Mouse (Mus musculus) adrenal gland, postnatal 36 days (tissue): ENCODE data around the gene Sfmbt1. TPM values are rescaled to one million over a fixed set of nuclear protein-coding genes. Genes with fewer than 3 reads are reported as not detected.

Experiments used
- DNase-seq, 2 experiments: peaks; one replicate each; pipeline ENCODE4 v3.0.0; 2021; ENCODE audit warnings: mixed read lengths in 1 of 2
- total RNA-seq, 2 experiments: library from RNA; stranded (reverse); gene quantifications; 2 replicates each; pipeline ENCODE4 v1.2.3; 2021

Gene Sfmbt1
- total RNA-seq, 2 experiments from 2014 or later, result 27.8 to 29.2 TPM

GRCm38 (mm10) chr14:30825021-30825475, 110.4 kb downstream of the Sfmbt1 start:
- no peak for DNase-seq

GRCm38 (mm10) chr14:30825476-30826131, 111.0 kb downstream of the Sfmbt1 start, which contains the start of gene Tmem110:
Tmem110 (plus strand) TSS chr14:30825590.
- peak; percentile 90 to 93 for DNase-seq

DNA sequence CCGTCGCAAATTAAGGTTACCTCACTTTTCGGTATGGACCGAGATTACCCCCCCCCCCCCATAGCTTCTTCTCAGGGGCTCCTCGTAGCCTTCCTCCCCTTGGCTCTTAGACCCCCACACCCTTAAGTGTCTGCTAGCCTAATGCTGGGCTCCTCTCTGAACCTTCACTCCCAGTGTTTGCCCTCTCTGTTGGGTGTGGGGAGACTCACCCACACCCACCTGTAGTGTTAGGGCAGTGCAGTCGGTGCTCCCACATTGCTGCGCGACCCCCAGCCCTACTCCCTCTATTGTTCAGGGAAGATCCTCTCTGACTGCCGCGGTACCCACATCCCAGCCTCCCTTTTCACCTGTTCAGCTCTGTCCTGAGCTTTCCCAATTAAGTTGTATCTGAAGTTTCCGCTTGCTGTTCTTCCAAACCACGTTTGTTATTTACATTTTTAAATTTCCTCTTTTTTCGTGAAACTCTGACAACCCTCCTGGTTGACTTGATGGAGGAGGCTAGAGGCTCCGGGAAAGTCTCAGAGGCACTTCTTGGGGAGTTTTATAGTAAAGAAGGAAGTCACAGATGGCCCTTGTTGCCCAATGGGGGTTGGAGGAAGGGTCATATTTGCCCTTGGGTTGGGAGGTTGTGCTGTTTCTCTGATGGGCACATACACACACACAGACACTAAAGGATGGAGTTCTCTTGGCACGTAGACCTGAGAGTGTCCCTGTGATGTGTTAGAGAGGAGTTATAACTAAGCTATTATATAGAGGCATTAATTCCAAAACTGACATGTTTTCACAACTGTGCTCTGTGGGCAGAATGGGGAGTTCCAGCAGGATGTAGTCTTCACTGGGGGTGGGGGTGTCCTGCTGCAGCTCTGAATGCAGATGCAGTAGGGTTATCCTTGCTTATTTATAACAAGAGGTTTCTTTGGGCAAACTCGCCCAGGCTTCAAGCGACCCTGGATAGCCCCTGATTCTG, 111.8 kb downstream of the Sfmbt1 start:
- no peak for DNase-seq

DNA sequence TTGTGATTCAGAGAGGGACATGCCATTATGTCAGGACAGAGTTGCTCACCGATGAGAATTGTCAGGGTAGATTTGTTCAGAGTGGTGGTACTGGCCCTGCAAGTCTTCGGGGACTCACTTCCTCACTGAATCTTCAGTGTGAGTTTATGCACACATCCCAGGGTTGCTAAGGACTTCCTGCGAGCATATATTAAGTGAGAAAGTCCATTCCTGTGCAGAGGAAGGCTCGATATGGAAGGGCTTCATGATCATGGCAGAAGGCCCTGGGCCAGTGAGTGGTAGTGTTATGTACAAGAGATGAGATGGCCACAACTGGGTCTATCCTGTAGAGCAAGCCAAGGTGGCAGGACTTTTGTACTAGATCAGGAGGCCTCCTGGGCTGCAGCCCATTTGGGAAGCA, 112.8 kb downstream of the Sfmbt1 start:
- DNase-seq, result no peak

DNA sequence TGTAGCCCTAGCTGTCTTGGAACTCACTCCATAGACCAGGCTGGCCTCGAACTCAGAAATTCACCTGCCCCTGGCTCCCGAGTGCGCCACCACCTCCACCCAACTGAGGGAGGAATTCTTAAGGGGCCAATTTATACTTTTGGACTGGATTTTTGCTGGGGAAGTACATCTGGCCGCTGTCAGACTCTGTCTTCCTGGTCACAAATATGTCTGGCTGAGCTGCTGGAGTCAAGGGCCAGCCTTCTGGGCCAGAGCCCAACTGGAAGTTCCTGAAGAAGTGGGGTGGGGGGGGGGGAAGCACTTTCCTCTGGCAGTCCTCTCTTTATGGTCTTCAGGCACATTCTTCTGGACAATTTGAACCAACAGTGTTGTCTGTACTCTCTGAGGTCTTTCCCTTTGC, 113.4 kb downstream of the Sfmbt1 start:
- peak in 1 of 2 experiments; percentile 34 for DNase-seq

DNA sequence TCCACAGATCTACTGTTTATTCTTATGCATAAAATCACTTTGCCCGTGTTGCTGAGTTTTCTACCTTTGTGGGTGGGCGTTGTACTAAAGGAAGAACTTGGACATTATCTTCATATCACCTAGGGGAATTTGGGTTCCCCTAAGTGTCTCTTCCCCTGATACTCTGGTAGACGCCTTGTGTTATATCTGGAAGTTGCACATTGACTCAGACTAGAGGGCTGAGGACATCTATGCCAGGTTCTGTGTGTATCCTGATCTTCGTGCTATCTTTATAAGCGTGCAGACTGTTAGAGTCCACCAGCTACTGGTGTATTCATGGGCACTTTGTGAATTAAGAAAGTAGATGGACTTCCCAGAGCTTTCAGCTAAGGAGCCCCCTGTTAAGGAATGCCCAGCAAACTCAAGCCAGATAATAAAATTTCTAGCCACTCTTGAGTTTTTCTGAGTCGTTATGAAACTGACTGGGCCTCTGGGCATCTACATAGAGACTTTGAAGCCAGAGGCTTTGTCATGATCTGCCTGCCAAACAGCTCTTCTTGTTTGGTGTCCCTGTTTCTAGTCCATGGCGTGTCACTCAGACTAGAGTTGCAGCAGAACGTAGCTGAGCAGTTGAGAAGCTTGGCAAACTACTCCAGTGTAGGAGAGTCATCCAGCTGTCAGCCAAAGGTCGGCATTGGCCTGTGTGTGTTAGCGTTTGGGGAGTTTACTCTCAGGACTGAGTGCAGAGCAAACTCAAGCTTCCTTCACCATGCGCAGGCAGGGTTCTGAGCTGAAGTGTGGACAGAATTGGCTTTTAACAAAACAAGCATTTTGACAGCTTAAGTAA, 114.2 kb downstream of the Sfmbt1 start:
- peak; percentile 63 to 65 for DNase-seq

DNA sequence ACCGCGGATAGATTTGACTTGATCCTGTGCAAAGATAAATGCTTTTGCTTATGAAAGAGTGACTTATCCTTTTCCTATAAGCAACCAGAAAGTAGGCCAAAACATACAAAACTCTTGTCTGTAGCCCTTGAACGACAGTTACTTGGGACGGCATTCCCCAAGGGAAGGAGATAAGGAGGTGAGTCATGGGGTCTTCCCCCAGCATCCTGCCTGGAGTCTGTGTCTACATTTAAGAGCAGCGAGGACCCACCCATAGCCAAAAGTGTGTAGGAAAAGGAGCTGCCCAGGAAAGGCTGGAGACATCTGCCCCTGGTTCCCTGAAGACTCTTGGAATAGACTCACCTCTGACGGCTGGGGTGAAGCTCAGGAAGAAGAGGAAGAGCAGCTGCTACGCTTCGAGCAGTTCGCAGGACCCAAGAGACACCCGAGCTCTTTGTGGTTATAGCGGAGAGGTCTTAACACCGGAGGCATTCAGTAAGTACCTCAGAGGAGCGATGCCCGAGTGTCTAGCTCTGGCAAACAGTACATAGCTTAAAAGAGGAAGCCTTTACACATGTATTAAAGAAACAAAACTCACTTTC, 122.9 kb downstream of the Sfmbt1 start:
- no peak for DNase-seq

DNA sequence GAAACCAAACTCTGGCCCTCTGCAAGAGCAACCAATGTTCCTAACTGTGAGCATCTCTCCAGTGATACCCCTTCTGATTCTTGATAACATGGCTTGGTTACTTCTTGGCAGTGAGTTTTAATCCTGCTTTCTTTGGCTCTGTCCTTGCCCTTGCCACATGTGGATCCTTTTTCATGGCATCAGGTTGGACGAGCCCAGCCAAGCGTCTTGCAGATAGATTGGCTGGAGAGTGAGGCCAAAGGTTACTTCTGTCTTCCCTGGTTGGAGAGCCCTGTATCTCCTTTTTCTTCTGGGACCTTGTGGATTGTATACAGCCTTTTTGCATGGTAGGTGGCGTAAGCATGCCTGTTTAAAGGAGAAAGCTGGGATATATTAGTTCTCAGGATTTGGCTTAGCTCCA, 129.1 kb downstream of the Sfmbt1 start:
- DNase-seq, result no peak

DNA sequence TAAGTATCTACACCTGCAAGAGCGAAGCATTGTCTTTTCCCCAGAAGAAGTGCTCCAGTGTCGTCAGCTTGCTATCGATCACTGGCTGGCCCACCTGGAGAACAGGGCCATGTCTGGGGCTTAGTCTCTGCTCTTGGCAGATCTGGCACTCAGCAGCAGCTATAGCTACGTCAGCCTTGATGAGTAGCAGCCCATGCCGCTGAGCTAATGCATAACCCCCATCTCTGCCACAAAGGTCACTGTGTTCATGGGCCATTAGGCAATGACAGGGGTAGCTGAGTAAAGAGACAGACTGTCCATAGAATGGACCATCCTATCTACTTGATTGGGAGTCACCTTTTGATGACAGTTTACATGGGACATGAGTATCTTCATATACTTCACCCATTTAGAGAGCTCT, 135.9 kb downstream of the Sfmbt1 start:
- no peak for DNase-seq

- DNase-seq, result no peak
These were observed 137.7 kb downstream of the Sfmbt1 start for GRCm38 (mm10) chr14:30852325-30852724.

DNA sequence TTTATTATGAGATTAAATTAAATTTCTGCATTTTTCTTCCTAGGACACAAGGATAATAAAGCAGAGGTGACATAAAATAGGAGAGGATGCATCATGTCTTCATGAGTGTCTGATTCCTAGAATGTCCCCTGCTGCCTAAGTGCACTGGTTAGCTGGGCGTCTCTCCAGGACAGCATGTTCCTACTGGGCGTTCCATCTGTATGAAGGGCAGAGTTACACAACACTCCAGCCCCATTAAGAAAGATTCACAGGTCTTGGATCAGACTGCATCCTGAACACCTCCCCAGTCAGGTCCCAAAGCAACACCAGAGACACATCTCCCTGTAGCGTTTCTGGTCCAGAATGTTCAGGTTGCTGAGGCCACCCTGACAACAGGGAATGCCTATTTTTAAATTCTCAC, 140.7 kb downstream of the Sfmbt1 start:
- peak in 1 of 2 experiments; percentile 17 for DNase-seq

DNA sequence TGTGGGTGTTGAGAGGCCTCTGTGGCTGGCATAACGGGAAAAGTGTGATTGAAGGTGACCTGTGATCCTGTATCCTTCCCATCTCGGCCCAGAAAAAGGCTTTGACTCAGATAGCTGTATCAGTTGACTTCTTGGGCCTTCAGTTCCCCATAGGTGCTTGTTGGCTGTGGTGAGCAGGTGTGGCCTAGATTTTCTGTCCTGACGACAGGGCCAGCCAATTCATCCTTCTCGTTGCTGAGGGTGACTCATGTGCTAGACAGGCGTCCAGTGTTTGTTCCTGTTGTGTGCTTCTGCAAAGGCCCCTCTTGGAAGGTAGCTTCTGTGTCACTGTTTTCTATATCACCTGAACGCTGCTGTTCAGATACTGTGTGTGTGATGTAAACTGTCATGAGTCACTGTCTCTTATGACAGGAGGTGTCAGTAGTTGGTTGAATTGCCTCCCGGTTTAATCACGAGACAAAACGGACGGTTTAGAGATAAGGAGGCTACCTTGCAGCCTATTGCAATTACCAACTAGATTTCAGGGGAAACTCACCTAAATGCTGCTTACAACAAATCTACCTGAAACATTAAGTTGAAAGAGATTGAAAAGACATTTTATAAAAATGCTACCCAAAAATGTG, 142.3 kb downstream of the Sfmbt1 start:
- DNase-seq, result no peak

GRCm38 (mm10) chr14:30857990-30858389, 143.3 kb downstream of the Sfmbt1 start:
- no peak for DNase-seq

DNA sequence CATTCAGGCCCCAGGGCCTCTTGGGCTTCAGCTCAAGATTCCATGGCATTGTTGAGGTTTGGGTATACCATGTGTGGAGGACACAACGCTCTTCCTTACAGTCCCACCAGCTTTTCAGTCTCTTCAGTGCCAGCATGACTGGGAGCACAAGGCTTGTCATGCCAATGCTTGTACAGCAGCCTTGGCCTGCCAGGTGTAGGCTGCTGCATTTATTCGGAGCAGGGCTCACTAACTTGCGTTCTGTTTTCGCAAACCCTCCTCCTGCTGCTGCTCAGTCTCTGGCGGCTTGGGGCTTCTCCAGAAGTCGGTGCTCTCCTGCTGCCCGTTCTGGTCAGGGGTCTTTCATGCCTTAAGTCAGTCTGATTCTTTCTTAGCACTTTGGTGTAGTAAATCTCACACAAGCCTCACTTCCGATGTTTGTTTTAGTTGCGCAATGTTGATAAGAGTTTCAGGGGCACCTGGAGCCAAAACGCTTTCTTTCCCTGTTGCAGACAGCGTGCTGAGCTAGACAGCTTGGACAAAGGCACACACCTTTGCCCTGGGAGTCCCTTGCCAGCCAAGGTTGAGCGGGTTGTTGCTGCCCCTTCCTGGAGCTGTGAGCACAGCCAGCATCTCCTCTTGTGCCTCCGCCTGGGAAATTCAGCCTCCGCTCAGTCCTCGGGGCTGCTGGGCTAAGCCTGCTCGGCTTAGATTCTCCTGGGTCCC, 146.9 kb downstream of the Sfmbt1 start:
- no peak for DNase-seq

DNA sequence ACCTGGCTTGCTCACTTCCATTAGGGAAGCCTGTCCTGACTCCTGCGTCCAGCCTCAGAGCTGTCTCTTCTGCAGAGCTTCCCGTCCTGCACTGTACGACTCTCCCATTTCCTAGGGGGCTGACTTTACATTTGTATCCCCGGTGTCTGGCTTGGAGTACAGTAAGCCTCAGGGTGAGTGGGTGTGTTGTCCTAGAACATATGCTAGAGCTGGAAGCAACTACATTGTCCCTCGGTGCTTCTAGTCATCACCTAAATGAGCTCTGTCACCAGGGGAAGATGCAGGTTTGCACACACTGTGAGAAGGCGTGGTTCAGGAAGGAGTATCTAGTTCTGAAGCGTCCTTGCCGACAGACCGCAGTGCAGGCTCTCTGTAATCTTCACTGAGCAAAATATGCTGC, 147.7 kb downstream of the Sfmbt1 start:
- no peak for DNase-seq

GRCm38 (mm10) chr14:30865311-30865710, 150.7 kb downstream of the Sfmbt1 start:
- no peak for DNase-seq

DNA sequence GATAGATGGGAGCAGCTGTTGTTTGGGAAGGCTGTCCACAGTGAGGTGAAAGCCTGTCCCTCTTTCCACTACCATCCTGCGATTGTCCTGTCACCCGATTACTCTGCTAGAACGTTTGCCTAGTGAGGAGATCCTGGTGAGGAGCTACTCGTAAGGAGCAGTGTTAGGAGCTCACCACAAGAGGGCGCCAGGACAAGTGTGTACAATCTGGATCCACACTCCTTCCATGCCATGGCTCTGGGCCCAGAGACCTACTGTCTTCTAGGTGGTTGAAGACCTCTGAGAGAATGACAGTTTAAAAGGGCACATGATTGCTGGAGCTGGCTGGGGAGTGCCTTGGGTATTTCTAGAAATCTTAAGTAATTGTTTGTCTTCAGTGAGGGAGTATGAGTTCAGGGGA, 152.4 kb downstream of the Sfmbt1 start:
- DNase-seq, result peak; percentile 75 to 82

GRCm38 (mm10) chr14:30868826-30869225, 154.2 kb downstream of the Sfmbt1 start:
- DNase-seq, result no peak

GRCm38 (mm10) chr14:30869391-30869801, 154.7 kb downstream of the Sfmbt1 start:
- no peak for DNase-seq
